ENCODE assay signal across 34 mouse cellular contexts in the genomic region with DNA sequence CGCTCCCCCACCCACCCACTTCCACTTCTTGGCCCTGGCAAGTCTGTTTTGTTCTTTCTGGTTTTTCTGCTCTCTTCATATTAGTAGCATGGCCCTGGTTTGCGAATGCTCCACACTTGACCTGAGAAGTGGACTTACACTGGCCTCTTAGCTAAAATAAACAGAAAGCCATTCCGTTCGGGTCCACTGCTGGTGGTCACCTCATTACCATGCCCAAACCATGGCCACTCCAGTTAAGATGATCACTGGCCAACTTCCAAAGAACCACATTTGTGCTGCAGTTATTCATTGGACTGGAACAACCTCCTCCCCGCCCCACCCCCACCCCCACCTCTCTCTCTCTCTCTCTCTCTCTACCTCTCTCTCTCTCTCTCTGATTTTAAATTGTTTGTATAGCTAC. TPM values are rescaled to one million over a fixed set of nuclear protein-coding genes. Genes with fewer than 3 reads are reported as not detected.
A peak's percentile ranks its signal among the peaks of the same experiment; 100 is the strongest.
DNase-seq lines count a peak whose midpoint lies in the region; ATAC-seq and TF ChIP-seq lines count a peak whose summit lies in the region.
"Had no signal": no experiment of that assay in that cellular context is flagged by ENCODE, and none has a peak within 500 bp of the region (broad histone marks: within the 10 kb centered on the region; RNA-seq: fewer than 3 reads in every experiment).

No protein-coding gene starts in this region.

- no peak overlapping the region for H3K4me3 ChIP-seq in kidney, postnatal 0 days (replicated peaks; ENCODE audit: low read depth, low read length)
- no peak overlapping the region for H3K4me3 ChIP-seq in gastrocnemius, adult 2 months
- H3K4me3 ChIP-seq in forebrain, embryonic 16.5 days (replicated peaks; ENCODE audit: low read length): no peak overlapping the region
- H3K4me3 ChIP-seq: embryonic facial prominence, embryonic 15.5 days; heart, embryonic 12.5 days; hindbrain, embryonic 10.5 days; limb, embryonic 15.5 days; midbrain, embryonic 15.5 days; neural tube, embryonic 12.5 days had no signal

- no peaks in the 10 kb centered on the region for H3K36me3 ChIP-seq in kidney, postnatal 0 days (ENCODE audit: insufficient read depth, low read length)
- H3K36me3 ChIP-seq in forebrain, embryonic 16.5 days (ENCODE audit: control insufficient read depth, insufficient read depth): no peaks in the 10 kb centered on the region
- H3K36me3 ChIP-seq: embryonic facial prominence, embryonic 15.5 days; heart, embryonic 12.5 days; hindbrain, embryonic 10.5 days; limb, embryonic 15.5 days; midbrain, embryonic 15.5 days; neural tube, embryonic 12.5 days had no signal

- no peaks in the 10 kb centered on the region for H3K9me3 ChIP-seq in kidney, postnatal 0 days (replicated peaks; ENCODE audit: low read length)
- no peaks in the 10 kb centered on the region for H3K9me3 ChIP-seq in forebrain, embryonic 16.5 days (ENCODE audit: control insufficient read depth, low read length)
- H3K9me3 ChIP-seq: embryonic facial prominence, embryonic 15.5 days; heart, embryonic 12.5 days; hindbrain, embryonic 10.5 days; limb, embryonic 15.5 days; midbrain, embryonic 15.5 days; neural tube, embryonic 12.5 days had no signal

- 65% methylated on average over 5 of the region's 5 CpGs for WGBS in kidney, postnatal 0 days
- WGBS in forebrain, embryonic 16.5 days: 89% methylated on average over 5 of the region's 5 CpGs

- no peak overlapping the region for H3K27ac ChIP-seq in kidney, postnatal 0 days
- no peak overlapping the region for H3K27ac ChIP-seq in gastrocnemius, adult 2 months
- H3K27ac ChIP-seq in forebrain, embryonic 16.5 days (ENCODE audit: low read length): no peak overlapping the region
- H3K27ac ChIP-seq: embryonic facial prominence, embryonic 15.5 days; hindbrain, embryonic 10.5 days; limb, embryonic 15.5 days; liver, embryonic 14.5 days; midbrain, embryonic 15.5 days; neural tube, embryonic 12.5 days had no signal

- no peak overlapping the region for H3K4me2 ChIP-seq in kidney, postnatal 0 days (ENCODE audit: low read length)
- no peak overlapping the region for H3K4me2 ChIP-seq in forebrain, embryonic 16.5 days (ENCODE audit: low read length)
- H3K4me2 ChIP-seq: embryonic facial prominence, embryonic 15.5 days; heart, embryonic 12.5 days; limb, embryonic 15.5 days; midbrain, embryonic 15.5 days; neural tube, embryonic 12.5 days had no signal

- peak; percentile 75 for ATAC-seq in kidney, postnatal 0 days (replicated peaks; ENCODE audit: low FRiP score, low read depth)
- ATAC-seq in forebrain, embryonic 16.5 days: no peak
- ATAC-seq: activated CD4-positive, CD25-positive, alpha-beta regulatory T cell, adult 4 months; forebrain, embryonic 14.5 days; midbrain, embryonic 15.5 days had no signal

- no peak overlapping the region for H3K9ac ChIP-seq in kidney, postnatal 0 days (ENCODE audit: low read depth, low read length)
- H3K9ac ChIP-seq in forebrain, embryonic 16.5 days (replicated peaks; ENCODE audit: low read depth, low read length): no peak overlapping the region
- H3K9ac ChIP-seq: embryonic facial prominence, embryonic 15.5 days; heart, embryonic 12.5 days; limb, embryonic 15.5 days; liver, embryonic 14.5 days; midbrain, embryonic 15.5 days; neural tube, embryonic 12.5 days had no signal

- no peaks in the 10 kb centered on the region for H3K27me3 ChIP-seq in kidney, postnatal 0 days (ENCODE audit: insufficient read depth, low read length)
- H3K27me3 ChIP-seq in forebrain, embryonic 16.5 days (replicated peaks; ENCODE audit: control insufficient read depth, insufficient read depth, low read length): no peaks in the 10 kb centered on the region
- H3K27me3 ChIP-seq: embryonic facial prominence, embryonic 15.5 days; heart, embryonic 12.5 days; limb, embryonic 15.5 days; midbrain, embryonic 15.5 days; neural tube, embryonic 12.5 days had no signal

- no peak for TF ChIP-seq CTCF in kidney, postnatal 0 days (IDR thresholded peaks at IDR 0.05; ENCODE audit: low read depth)
- TF ChIP-seq CTCF in gastrocnemius, adult 2 months (IDR thresholded peaks at IDR 0.05): no peak

- H3K4me1 ChIP-seq in kidney, postnatal 0 days (replicated peaks; ENCODE audit: insufficient read depth, low read length): no peaks in the 10 kb centered on the region
- H3K4me1 ChIP-seq in forebrain, embryonic 16.5 days (replicated peaks; ENCODE audit: control insufficient read depth, insufficient read depth, low read length): no peaks in the 10 kb centered on the region
- H3K4me1 ChIP-seq: embryonic facial prominence, embryonic 15.5 days; heart, embryonic 12.5 days; hindbrain, embryonic 10.5 days; limb, embryonic 15.5 days; midbrain, embryonic 15.5 days; neural tube, embryonic 12.5 days had no signal

- intact Hi-C loops in gastrocnemius, adult 2 months (cut with DNase I): no loop called here

- peak; percentile 78 to 91 for DNase-seq in kidney, adult 8-10 months
- DNase-seq in kidney, postnatal 0 days (ENCODE audit: low spot score): peak; percentile 16
- DNase-seq in lung, adult 18-20 months: peak; percentile 30 to 55
- DNase-seq in lung, postnatal 36 days: peak; percentile 72
- no peak for DNase-seq in gastrocnemius, adult 2 months
- DNase-seq in adrenal gland, postnatal 36 days: no peak
- DNase-seq: adrenal gland, adult 8-10 months; B cell, adult 2 months; cerebellum, adult 2 months; gastrocnemius, postnatal 14 days; heart, adult 11 months; heart, postnatal 10 days; layer of hippocampus, adult 9-11 months; left cerebral cortex, postnatal 4 days; right cerebral cortex, postnatal 14 days; spleen, adult 18-20 months; thymus, postnatal 25 days had no signal

RNA-seq across cellular contexts. Expression of gene Gm21973, which starts 43.6 kb away (rescaled TPM):
- not detected in 2 replicates for polyA plus RNA-seq in kidney, postnatal 0 days (2015; fragmentation: Nextera tagmentation; extraction: Ambion mirVana)
- total RNA-seq in gastrocnemius, adult 2 months (2021): not detected
- not detected in 2 replicates for polyA plus RNA-seq in forebrain, embryonic 16.5 days (2015; fragmentation: Nextera tagmentation; extraction: Ambion mirVana)
- not detected for total RNA-seq in adrenal gland, postnatal 36 days (2021)
- total RNA-seq: common myeloid progenitor, adult 5-6 weeks; gastrocnemius, postnatal 14 days; heart, postnatal 10 days; left cerebral cortex, adult 8-10 months; left cerebral cortex, postnatal 4 days; megakaryocyte-erythroid progenitor cell, adult 5-6 weeks; MEL had no signal
- polyA plus RNA-seq: activated CD4-positive, CD25-positive, alpha-beta regulatory T cell, adult 4 months; cerebellum, adult 2 months; embryonic facial prominence, embryonic 15.5 days; forebrain, embryonic 14.5 days; heart, embryonic 12.5 days; hindbrain, embryonic 10.5 days; large intestine, adult 2 months; limb, embryonic 15.5 days; liver, embryonic 14.5 days; lung, embryonic 16.5 days; midbrain, embryonic 15.5 days; neural tube, embryonic 12.5 days; testis, adult 2 months had no signal

Comparison
In these comparisons a context has a peak if more than half of its experiments do, and no peak if none do; other contexts are left out.
1. DNase-seq: peak in kidney, adult 8-10 months (2 of 2), kidney, postnatal 0 days (single experiment), lung, adult 18-20 months (2 of 2) and lung, postnatal 36 days (single experiment); none in gastrocnemius, adult 2 months (single experiment) and adrenal gland, postnatal 36 days (0 of 2).